Mouse (Mus musculus): ENCODE measurements around the gene Nfrkb.

Nfrkb gene

DNA sequence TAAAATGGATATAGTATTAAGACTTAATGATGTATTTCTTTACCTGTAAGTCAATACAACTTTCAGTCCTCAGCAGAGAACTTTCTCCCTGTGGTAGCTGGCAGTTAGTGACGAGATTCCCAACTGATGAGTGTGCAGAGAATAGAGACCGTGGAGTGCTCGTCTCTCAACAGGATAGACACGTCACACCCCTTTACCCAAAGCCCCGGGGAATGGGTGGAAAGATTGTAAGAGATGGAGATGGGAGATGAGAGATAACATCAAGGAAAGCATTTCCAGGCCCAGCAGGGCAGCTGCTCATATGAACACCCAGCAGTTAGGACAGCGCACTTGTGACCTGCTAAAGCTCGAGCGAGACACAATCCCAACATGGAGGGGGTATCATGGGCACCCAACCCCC, 58.2 kb downstream of the Nfrkb start:
- H3K4me3 ChIP-seq (replicated peaks; ENCODE audit: low read length), result no peak overlapping the region
- H3K4me1 ChIP-seq (replicated peaks; ENCODE audit: low read depth, low read length), result peaks cover 45% of the 10 kb centered on the region
- TF ChIP-seq NANOG (IDR thresholded peaks at IDR 0.05; ENCODE audit: borderline replicate concordance, low read length) (no peak), CTCF (conservative IDR thresholded peaks at IDR 0.05; ENCODE audit: low read length) (no peak), POU5F1 (IDR thresholded peaks at IDR 0.05; ENCODE audit: borderline replicate concordance, low read length) (no peak)
- no peaks in the 10 kb centered on the region for H3K36me3 ChIP-seq (ENCODE audit: insufficient read depth, low read length)
- H3K27me3 ChIP-seq (ENCODE audit: insufficient read depth, low read length), result no peaks in the 10 kb centered on the region
- H3K9me3 ChIP-seq (ENCODE audit: low read length), result peaks cover 8% of the 10 kb centered on the region; the same call in 1 of the 2 replicates

DNA sequence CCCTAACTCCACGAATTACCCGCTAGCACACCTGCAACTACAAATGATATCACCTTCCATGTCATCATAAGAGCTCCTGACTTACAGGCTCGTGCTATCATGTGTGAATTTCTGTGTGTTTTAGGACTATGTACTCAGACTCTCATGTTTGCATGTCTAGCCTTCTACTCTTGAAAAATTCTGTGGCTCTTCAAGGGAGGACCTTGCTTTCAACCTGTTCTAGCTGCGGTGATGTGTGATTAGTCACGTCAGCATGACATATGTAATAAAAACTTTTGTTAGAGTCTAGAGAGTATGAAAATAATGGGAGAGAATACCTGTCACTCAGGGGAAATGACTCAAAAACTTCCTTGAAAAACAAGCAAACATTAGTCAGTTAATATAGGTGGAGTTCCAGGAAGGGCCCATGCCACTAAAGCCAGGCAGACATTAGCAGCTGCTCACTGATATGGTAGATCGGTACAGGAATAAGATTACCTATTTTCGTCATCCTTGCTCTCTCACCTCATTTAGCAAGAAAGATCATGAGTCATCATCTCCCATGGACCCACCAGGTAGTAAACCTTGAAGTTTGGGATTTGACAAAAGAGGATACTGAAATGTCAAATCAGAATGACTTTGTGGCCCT, 63.3 kb downstream of the Nfrkb start:
- H3K27me3 ChIP-seq (ENCODE audit: insufficient read depth, low read length), result peaks cover 2% of the 10 kb centered on the region; the same call in 1 of the 2 replicates
- no peaks in the 10 kb centered on the region for H3K9me3 ChIP-seq (ENCODE audit: low read length)
- peaks cover 25% of the 10 kb centered on the region for H3K4me1 ChIP-seq (replicated peaks; ENCODE audit: low read depth, low read length)
- H3K4me3 ChIP-seq (replicated peaks; ENCODE audit: low read length), result peak overlapping the region; percentile 61
- no peaks in the 10 kb centered on the region for H3K36me3 ChIP-seq (ENCODE audit: insufficient read depth, low read length)
- TF ChIP-seq POU5F1 (IDR thresholded peaks at IDR 0.05; ENCODE audit: borderline replicate concordance, low read length) (no peak), CTCF (conservative IDR thresholded peaks at IDR 0.05; ENCODE audit: low read length) (no peak), NANOG (IDR thresholded peaks at IDR 0.05; ENCODE audit: borderline replicate concordance, low read length) (no peak)

DNA sequence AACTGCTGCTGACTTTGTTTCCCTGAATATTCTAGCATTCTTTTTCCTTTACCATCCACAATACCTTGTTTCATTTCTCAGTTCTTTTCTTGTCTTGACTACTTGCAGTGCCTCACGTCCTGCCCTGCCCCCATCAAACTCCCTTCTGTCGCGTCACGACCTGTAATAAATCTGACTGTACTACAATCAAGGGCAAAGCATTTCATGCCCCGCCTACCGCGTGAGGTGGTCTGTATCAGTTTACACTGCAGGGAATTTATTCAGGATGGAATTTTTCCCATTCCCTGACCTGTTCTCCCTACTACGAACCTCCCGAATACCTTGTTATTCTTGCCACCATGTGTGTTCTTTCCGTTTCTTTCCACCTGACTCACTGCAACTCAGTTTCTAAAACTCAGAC, 66.2 kb downstream of the Nfrkb start:
- Histone ChIP-seq H3K36me3 (ENCODE audit: insufficient read depth, low read length) (no peaks in the 10 kb centered on the region), H3K4me1 (replicated peaks; ENCODE audit: low read depth, low read length) (peaks cover 19% of the 10 kb centered on the region), H3K27me3 (ENCODE audit: insufficient read depth, low read length) (peaks cover 2% of the 10 kb centered on the region; the same call in 1 of the 2 replicates), H3K9me3 (ENCODE audit: low read length) (no peaks in the 10 kb centered on the region), H3K4me3 (replicated peaks; ENCODE audit: low read length) (no peak overlapping the region)
- no peak for TF ChIP-seq POU5F1 (IDR thresholded peaks at IDR 0.05; ENCODE audit: borderline replicate concordance, low read length)
- no peak for TF ChIP-seq CTCF (conservative IDR thresholded peaks at IDR 0.05; ENCODE audit: low read length)
- no peak for TF ChIP-seq NANOG (IDR thresholded peaks at IDR 0.05; ENCODE audit: borderline replicate concordance, low read length)

DNA sequence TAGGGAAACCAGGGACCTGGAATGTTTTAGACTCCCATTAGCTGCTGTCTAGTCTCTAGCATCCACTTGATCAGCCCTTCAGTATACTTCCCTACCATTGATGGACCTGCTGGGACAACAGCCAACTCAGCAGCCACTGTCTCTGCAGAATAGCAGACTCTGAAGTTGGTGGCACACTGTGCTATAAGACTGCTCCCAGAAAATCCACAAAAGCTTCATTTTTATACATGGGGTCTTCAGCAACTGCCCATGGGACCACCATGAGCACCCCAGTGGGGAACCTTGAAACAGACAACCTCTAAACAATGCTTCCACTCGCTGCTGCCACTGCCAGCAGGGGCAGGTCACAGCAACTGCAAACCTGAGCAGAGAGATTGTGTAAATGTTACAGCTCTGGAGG, 68.4 kb downstream of the Nfrkb start:
- Histone ChIP-seq H3K4me3 (replicated peaks; ENCODE audit: low read length) (no peak overlapping the region), H3K36me3 (ENCODE audit: insufficient read depth, low read length) (no peaks in the 10 kb centered on the region), H3K9me3 (ENCODE audit: low read length) (peaks cover 4% of the 10 kb centered on the region; the same call in 1 of the 2 replicates), H3K4me1 (replicated peaks; ENCODE audit: low read depth, low read length) (peaks cover 13% of the 10 kb centered on the region), H3K27me3 (ENCODE audit: insufficient read depth, low read length) (peaks cover 2% of the 10 kb centered on the region; the same call in 1 of the 2 replicates)
- TF ChIP-seq POU5F1 (IDR thresholded peaks at IDR 0.05; ENCODE audit: borderline replicate concordance, low read length) (no peak), CTCF (conservative IDR thresholded peaks at IDR 0.05; ENCODE audit: low read length) (no peak), NANOG (IDR thresholded peaks at IDR 0.05; ENCODE audit: borderline replicate concordance, low read length) (no peak)

DNA sequence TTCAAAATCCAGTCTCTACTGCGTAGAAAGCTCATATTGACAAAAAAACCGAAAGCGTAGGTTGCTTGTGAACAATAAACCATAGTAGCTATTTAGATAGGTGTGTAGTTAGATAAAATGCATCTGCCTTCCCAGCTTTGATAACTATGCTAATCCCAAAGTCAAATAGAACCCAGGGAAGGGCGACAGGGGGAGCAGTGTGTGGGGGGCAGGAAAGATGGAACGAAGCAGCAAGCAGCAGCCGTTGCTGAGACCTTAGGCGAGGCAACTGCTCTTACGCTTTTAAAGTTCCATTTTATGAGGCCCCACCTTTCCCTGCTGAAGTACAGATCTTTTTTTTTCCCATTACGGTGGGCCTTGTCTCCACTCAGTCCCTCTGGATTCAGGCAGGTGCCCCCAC, 77.2 kb downstream of the Nfrkb start:
- Histone ChIP-seq H3K27me3 (ENCODE audit: insufficient read depth, low read length) (peaks cover 39% of the 10 kb centered on the region), H3K36me3 (ENCODE audit: insufficient read depth, low read length) (no peaks in the 10 kb centered on the region), H3K9me3 (ENCODE audit: low read length) (peaks cover 4% of the 10 kb centered on the region; the same call in 1 of the 2 replicates), H3K4me3 (replicated peaks; ENCODE audit: low read length) (peak overlapping the region; percentile 64; the same call in 1 of the 2 replicates), H3K4me1 (replicated peaks; ENCODE audit: low read depth, low read length) (peaks cover 16% of the 10 kb centered on the region)
- no peak for TF ChIP-seq CTCF (conservative IDR thresholded peaks at IDR 0.05; ENCODE audit: low read length)
- TF ChIP-seq NANOG (IDR thresholded peaks at IDR 0.05; ENCODE audit: borderline replicate concordance, low read length), result no peak
- no peak for TF ChIP-seq POU5F1 (IDR thresholded peaks at IDR 0.05; ENCODE audit: borderline replicate concordance, low read length)

DNA sequence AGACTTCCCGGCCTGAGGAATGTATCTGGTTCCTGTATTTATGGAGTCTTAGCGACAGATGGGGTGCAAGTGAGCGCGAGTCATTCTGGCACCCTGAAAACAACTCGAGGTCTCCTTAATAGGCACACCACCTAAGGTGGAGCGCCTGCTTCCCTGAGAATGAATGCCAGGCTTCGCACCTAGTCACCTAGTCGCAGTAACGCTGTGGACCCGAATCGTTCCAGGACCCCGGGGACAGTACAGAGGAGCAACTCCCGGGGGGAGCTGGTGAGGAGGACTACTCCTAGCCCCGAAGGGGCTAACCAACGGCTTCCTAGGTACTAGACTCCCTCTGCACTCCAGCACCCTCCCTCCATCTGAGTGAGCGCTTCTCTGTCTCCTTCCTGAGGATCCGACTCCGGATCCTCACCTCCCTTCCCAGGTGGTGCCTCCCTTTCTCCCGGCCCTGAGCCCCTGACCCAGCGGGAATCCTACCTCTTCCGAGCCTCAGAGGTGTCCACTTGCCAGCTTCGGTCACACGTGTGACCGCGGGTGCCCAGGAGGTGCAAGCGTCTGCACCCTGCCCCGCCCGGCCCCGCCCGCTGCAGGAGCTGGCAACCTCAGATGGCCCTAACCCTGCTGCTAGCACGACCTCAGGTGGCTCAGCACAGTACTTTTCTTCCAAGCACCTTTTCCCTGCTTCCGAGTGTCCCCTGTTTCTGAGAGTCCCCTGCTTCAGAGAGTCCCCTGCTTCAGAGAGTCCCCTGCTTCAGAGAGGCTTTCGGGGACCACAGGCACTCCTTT, 77.9 kb downstream of the Nfrkb start, which contains the start of gene Tmem45b:
TSS of gene Tmem45b (minus strand) at position 771 of the 783 bp plus-strand sequence.
- no peaks in the 10 kb centered on the region for H3K36me3 ChIP-seq (ENCODE audit: insufficient read depth, low read length)
- TF ChIP-seq NANOG (IDR thresholded peaks at IDR 0.05; ENCODE audit: borderline replicate concordance, low read length) (no peak), CTCF (conservative IDR thresholded peaks at IDR 0.05; ENCODE audit: low read length) (no peak), POU5F1 (IDR thresholded peaks at IDR 0.05; ENCODE audit: borderline replicate concordance, low read length) (no peak)
- H3K4me1 ChIP-seq (replicated peaks; ENCODE audit: low read depth, low read length), result peaks cover 16% of the 10 kb centered on the region

More for the DNA sequence above, 77.9 kb downstream of the Nfrkb start, which contains the start of gene Tmem45b:
- Histone ChIP-seq H3K9me3 (ENCODE audit: low read length) (no peaks in the 10 kb centered on the region), H3K27me3 (ENCODE audit: insufficient read depth, low read length) (peaks cover 39% of the 10 kb centered on the region), H3K4me3 (replicated peaks; ENCODE audit: low read length) (peak within 1 kb of the TSS; percentile 64)
